Mouse (Mus musculus): ENCODE measurements at regions not wholly inside any gene's neighbourhood (a gene's known extent, or its start where the extent isn't known, plus 50 kb on each side); places are given as distances from the start of the nearest gene placed in this dataset.
A peak's percentile ranks its signal among the peaks of the same experiment; 100 is the strongest.
"Not testable (repeated sequence)": the region's sequence is repeated elsewhere in the genome, so short reads cannot be mapped to it uniquely, and the experiment has no call there.

GRCm38 (mm10) chr7:113035751-113036150 lies 82.0 kb downstream of the Rassf10 start:
- Histone ChIP-seq H3K4me3 (replicated peaks; ENCODE audit: low read length) (no peak overlapping the region), H3K9me3 (ENCODE audit: low read length) (no peaks in the 10 kb centered on the region), H3K27me3 (ENCODE audit: insufficient read depth, low read length) (no peaks in the 10 kb centered on the region), H3K36me3 (ENCODE audit: insufficient read depth, low read length) (no peaks in the 10 kb centered on the region), H3K4me1 (replicated peaks; ENCODE audit: low read depth, low read length) (peaks cover 61% of the 10 kb centered on the region)
- TF ChIP-seq POU5F1 (IDR thresholded peaks at IDR 0.05; ENCODE audit: borderline replicate concordance, low read length) = no peak
- TF ChIP-seq CTCF (conservative IDR thresholded peaks at IDR 0.05; ENCODE audit: low read length) = no peak
- TF ChIP-seq NANOG (IDR thresholded peaks at IDR 0.05; ENCODE audit: borderline replicate concordance, low read length) = no peak; the same call in 1 of the 2 replicates

GRCm38 (mm10) chr7:113037825-113038613 lies 84.3 kb downstream of the Rassf10 start:
- H3K36me3 ChIP-seq (ENCODE audit: insufficient read depth, low read length) = no peaks in the 10 kb centered on the region

GRCm38 (mm10) chr7:113038906-113039671 lies 85.3 kb downstream of the Rassf10 start:
- TF ChIP-seq CTCF (conservative IDR thresholded peaks at IDR 0.05; ENCODE audit: low read length) (no peak), NANOG (IDR thresholded peaks at IDR 0.05; ENCODE audit: borderline replicate concordance, low read length) (peak; percentile 57; the same call in 1 of the 2 replicates)

More at GRCm38 (mm10) chr7:113037825-113038613, 84.3 kb downstream of the Rassf10 start:
- Histone ChIP-seq H3K27me3 (ENCODE audit: insufficient read depth, low read length) (no peaks in the 10 kb centered on the region), H3K4me1 (replicated peaks; ENCODE audit: low read depth, low read length) (peaks cover 66% of the 10 kb centered on the region), H3K4me3 (replicated peaks; ENCODE audit: low read length) (no peak overlapping the region), H3K9me3 (ENCODE audit: low read length) (no peaks in the 10 kb centered on the region)
- TF ChIP-seq POU5F1 (IDR thresholded peaks at IDR 0.05; ENCODE audit: borderline replicate concordance, low read length) (no peak), NANOG (IDR thresholded peaks at IDR 0.05; ENCODE audit: borderline replicate concordance, low read length) (no peak), CTCF (conservative IDR thresholded peaks at IDR 0.05; ENCODE audit: low read length) (no peak)

GRCm38 (mm10) chr7:113045613-113046159 lies 91.9 kb downstream of the Rassf10 start:
- H3K4me1 ChIP-seq (replicated peaks; ENCODE audit: low read depth, low read length) = peaks cover 57% of the 10 kb centered on the region
- H3K36me3 ChIP-seq (ENCODE audit: insufficient read depth, low read length); H3K27me3 ChIP-seq (ENCODE audit: insufficient read depth, low read length); H3K4me3 ChIP-seq (replicated peaks; ENCODE audit: low read length): not testable (repeated sequence)
- peaks cover 26% of the 10 kb centered on the region for H3K9me3 ChIP-seq (ENCODE audit: low read length)

More at GRCm38 (mm10) chr7:113038906-113039671, 85.3 kb downstream of the Rassf10 start:
- H3K27me3 ChIP-seq (ENCODE audit: insufficient read depth, low read length) = no peaks in the 10 kb centered on the region
- H3K36me3 ChIP-seq (ENCODE audit: insufficient read depth, low read length) = no peaks in the 10 kb centered on the region
- H3K4me3 ChIP-seq (replicated peaks; ENCODE audit: low read length) = 0 out of 2 replicates have a peak overlapping the region, but pooled peaks have one; percentile 17
- peaks cover 66% of the 10 kb centered on the region for H3K4me1 ChIP-seq (replicated peaks; ENCODE audit: low read depth, low read length)
- peaks cover 10% of the 10 kb centered on the region for H3K9me3 ChIP-seq (ENCODE audit: low read length)

- TF ChIP-seq POU5F1 (IDR thresholded peaks at IDR 0.05; ENCODE audit: borderline replicate concordance, low read length) (no peak), CTCF (conservative IDR thresholded peaks at IDR 0.05; ENCODE audit: low read length) (no peak), NANOG (IDR thresholded peaks at IDR 0.05; ENCODE audit: borderline replicate concordance, low read length) (no peak)
- Histone ChIP-seq H3K4me3 (replicated peaks; ENCODE audit: low read length) (0 out of 2 replicates have a peak overlapping the region, but pooled peaks have one; percentile 5), H3K4me1 (replicated peaks; ENCODE audit: low read depth, low read length) (peaks cover 51% of the 10 kb centered on the region), H3K36me3 (ENCODE audit: insufficient read depth, low read length) (0 out of 2 replicates have a peak, but pooled peaks cover 3% of the 10 kb centered on the region), H3K9me3 (ENCODE audit: low read length) (peaks cover 26% of the 10 kb centered on the region), H3K27me3 (ENCODE audit: insufficient read depth, low read length) (no peaks in the 10 kb centered on the region)
Measured at GRCm38 (mm10) chr7:113046406-113046805, 92.6 kb downstream of the Rassf10 start.

- no peak for TF ChIP-seq POU5F1 (IDR thresholded peaks at IDR 0.05; ENCODE audit: borderline replicate concordance, low read length)
- no peak for TF ChIP-seq NANOG (IDR thresholded peaks at IDR 0.05; ENCODE audit: borderline replicate concordance, low read length)
- TF ChIP-seq CTCF (conservative IDR thresholded peaks at IDR 0.05; ENCODE audit: low read length) = no peak
- Histone ChIP-seq H3K9me3 (ENCODE audit: low read length) (peaks cover 26% of the 10 kb centered on the region), H3K27me3 (ENCODE audit: insufficient read depth, low read length) (no peaks in the 10 kb centered on the region), H3K36me3 (ENCODE audit: insufficient read depth, low read length) (0 out of 2 replicates have a peak, but pooled peaks cover 3% of the 10 kb centered on the region), H3K4me3 (replicated peaks; ENCODE audit: low read length) (no peak overlapping the region; the same call in 1 of the 2 replicates), H3K4me1 (replicated peaks; ENCODE audit: low read depth, low read length) (peaks cover 51% of the 10 kb centered on the region)
Measured at GRCm38 (mm10) chr7:113047583-113047982, 93.8 kb downstream of the Rassf10 start.

- H3K9me3 ChIP-seq (ENCODE audit: low read length) = peaks cover 25% of the 10 kb centered on the region
- H3K27me3 ChIP-seq (ENCODE audit: insufficient read depth, low read length) = no peaks in the 10 kb centered on the region
- TF ChIP-seq POU5F1 (IDR thresholded peaks at IDR 0.05; ENCODE audit: borderline replicate concordance, low read length) (peak; percentile 35; the same call in 1 of the 2 replicates), NANOG (IDR thresholded peaks at IDR 0.05; ENCODE audit: borderline replicate concordance, low read length) (peak; percentile 79; the same call in 1 of the 2 replicates), CTCF (conservative IDR thresholded peaks at IDR 0.05; ENCODE audit: low read length) (no peak)
- H3K4me1 ChIP-seq (replicated peaks; ENCODE audit: low read depth, low read length) = peaks cover 58% of the 10 kb centered on the region
- H3K36me3 ChIP-seq (ENCODE audit: insufficient read depth, low read length) = 0 out of 2 replicates have a peak, but pooled peaks cover 3% of the 10 kb centered on the region
- no peak overlapping the region for H3K4me3 ChIP-seq (replicated peaks; ENCODE audit: low read length)
Measured at GRCm38 (mm10) chr7:113048097-113048795, 94.5 kb downstream of the Rassf10 start.
